Mouse (Mus musculus) cerebellum, adult 2 months (tissue): ENCODE data around the gene Mycbp2.

Experiments
- CTCF ChIP-seq: fragments of 200-500 bp; IDR thresholded peaks from 2 replicates; pipeline ENCODE4 v1.5.1; 2011; ENCODE audit warnings: low read depth, mild to moderate bottlenecking, control low read depth, low read length, moderate library complexity, borderline replicate concordance; ENCODE audit not compliant: insufficient read depth
- POLR2A ChIP-seq: fragments of 200-500 bp; IDR thresholded peaks from 2 replicates; pipeline ENCODE4 v1.6.1; 2011; ENCODE audit warnings: low read length, control low read depth, borderline replicate concordance; ENCODE audit not compliant: insufficient read depth

- TF ChIP-seq CTCF (no peak), POLR2A (no peak)
Measured at GRCm38 (mm10) chr14:103312926-103313325, 33.7 kb downstream of the Mycbp2 start.
